Mouse (Mus musculus): ENCODE measurements around the gene Mbnl1. TPM values are rescaled to one million over a fixed set of nuclear protein-coding genes. Genes with fewer than 3 reads are reported as not detected.
A peak's percentile ranks its signal among the peaks of the same experiment; 100 is the strongest.

Mbnl1 gene
- polyA plus RNA-seq, 1 experiment from 2014 or later: 66.8 TPM

DNA sequence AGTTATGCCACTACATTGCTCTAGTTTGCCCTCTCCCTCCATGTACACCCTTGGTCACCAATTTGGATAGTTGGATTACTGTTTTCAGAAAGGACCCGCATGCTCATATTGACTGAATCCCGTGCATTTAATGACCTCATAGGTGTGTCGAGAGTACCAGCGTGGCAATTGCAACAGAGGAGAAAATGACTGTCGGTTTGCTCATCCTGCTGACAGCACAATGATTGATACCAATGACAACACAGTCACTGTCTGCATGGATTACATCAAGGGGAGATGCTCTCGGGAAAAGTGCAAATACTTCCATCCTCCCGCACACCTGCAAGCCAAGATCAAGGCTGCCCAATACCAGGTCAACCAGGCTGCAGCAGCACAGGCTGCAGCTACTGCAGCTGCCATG is 140.5 kb downstream of the Mbnl1 start:
- H3K9ac ChIP-seq (replicated peaks; ENCODE audit: low read length): no peak overlapping the region
- no peaks in the 10 kb centered on the region for H3K36me3 ChIP-seq (ENCODE audit: control insufficient read depth, insufficient read depth, low read length)
- H3K27ac ChIP-seq (replicated peaks; ENCODE audit: low read depth, low read length): no peak overlapping the region
- ATAC-seq (ENCODE audit: low FRiP score, low TSS enrichment) (no peak), DNase-seq (no peak)
- WGBS: 92% methylated on average over 7 of the region's 7 CpGs
- H3K4me2 ChIP-seq (ENCODE audit: low read length): no peak overlapping the region
- H3K4me3 ChIP-seq (replicated peaks; ENCODE audit: low read depth, low read length): no peak overlapping the region
- H3K9me3 ChIP-seq (ENCODE audit: control insufficient read depth, low read length): no peaks in the 10 kb centered on the region
- H3K4me1 ChIP-seq (ENCODE audit: control insufficient read depth, insufficient read depth, low read length): no peaks in the 10 kb centered on the region
- no peaks in the 10 kb centered on the region for H3K27me3 ChIP-seq (ENCODE audit: control insufficient read depth, insufficient read depth, low read length)

DNA sequence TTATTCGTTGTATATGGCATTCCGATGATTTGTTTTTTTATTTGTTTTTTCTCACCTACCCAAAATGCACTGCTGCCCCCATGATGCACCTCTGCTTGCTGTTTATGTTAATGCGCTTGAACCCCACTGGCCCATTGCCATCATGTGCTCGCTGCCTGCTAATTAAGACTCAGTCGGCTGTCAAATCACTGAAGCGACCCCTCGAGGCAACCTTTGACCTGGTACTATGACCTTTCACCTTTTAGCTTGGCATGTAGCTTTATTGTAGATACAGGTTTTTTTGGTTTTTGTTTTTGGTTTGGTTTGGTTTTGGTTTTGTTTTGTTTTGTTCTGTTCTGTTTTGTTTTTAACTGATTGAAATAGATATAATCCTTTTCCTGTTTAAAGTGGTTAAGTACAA is 141.9 kb downstream of the Mbnl1 start:
- 70% methylated on average over 7 of the region's 7 CpGs for WGBS
- no peaks in the 10 kb centered on the region for H3K36me3 ChIP-seq (ENCODE audit: control insufficient read depth, insufficient read depth, low read length)
- H3K4me1 ChIP-seq (ENCODE audit: control insufficient read depth, insufficient read depth, low read length): no peaks in the 10 kb centered on the region
- no peak overlapping the region for H3K9ac ChIP-seq (replicated peaks; ENCODE audit: low read length)
- H3K4me2 ChIP-seq (ENCODE audit: low read length): no peak overlapping the region
- no peak for DNase-seq
- H3K9me3 ChIP-seq (ENCODE audit: control insufficient read depth, low read length): no peaks in the 10 kb centered on the region
- ATAC-seq (ENCODE audit: low FRiP score, low TSS enrichment): no peak
- no peaks in the 10 kb centered on the region for H3K27me3 ChIP-seq (ENCODE audit: control insufficient read depth, insufficient read depth, low read length)
- H3K27ac ChIP-seq (replicated peaks; ENCODE audit: low read depth, low read length): no peak overlapping the region
- no peak overlapping the region for H3K4me3 ChIP-seq (replicated peaks; ENCODE audit: low read depth, low read length)

DNA sequence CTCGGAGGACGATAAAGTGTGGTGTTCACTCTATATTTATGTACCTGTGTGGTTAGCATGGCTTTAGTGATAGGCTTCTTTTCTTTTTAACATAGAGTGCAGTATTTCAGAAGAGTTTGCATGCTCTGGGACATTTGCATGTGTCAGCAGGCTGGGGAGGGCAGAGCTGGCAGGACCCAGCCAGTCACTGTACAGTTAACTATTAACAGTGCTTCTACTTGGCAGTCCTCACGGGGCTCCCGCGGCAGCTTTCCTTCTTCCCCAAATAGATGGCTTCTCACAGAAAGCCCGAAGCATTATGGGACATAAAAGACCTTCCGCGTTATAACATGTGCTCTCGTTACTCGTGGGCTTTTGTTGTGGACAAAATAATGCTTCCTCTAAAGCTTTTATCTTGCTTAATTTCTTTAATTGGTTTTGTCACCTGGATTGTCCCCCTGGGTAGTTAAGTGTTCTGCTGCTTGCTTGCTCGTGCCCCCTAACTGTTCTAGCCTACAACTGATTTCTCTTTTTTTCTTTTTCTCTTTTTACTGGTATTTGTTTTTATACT is 142.5 kb downstream of the Mbnl1 start:
- H3K27ac ChIP-seq (replicated peaks; ENCODE audit: low read depth, low read length): no peak overlapping the region
- ATAC-seq (ENCODE audit: low FRiP score, low TSS enrichment) (no peak), DNase-seq (peak; percentile 25)
- no peak overlapping the region for H3K4me3 ChIP-seq (replicated peaks; ENCODE audit: low read depth, low read length)
- no peaks in the 10 kb centered on the region for H3K36me3 ChIP-seq (ENCODE audit: control insufficient read depth, insufficient read depth, low read length)
- H3K4me1 ChIP-seq (ENCODE audit: control insufficient read depth, insufficient read depth, low read length): no peaks in the 10 kb centered on the region
- no peaks in the 10 kb centered on the region for H3K9me3 ChIP-seq (ENCODE audit: control insufficient read depth, low read length)
- no peaks in the 10 kb centered on the region for H3K27me3 ChIP-seq (ENCODE audit: control insufficient read depth, insufficient read depth, low read length)
- H3K4me2 ChIP-seq (ENCODE audit: low read length): peak overlapping the region; percentile 3; the same call in 1 of the 2 replicates
- WGBS: 66% methylated on average over 11 of the region's 11 CpGs
- H3K9ac ChIP-seq (replicated peaks; ENCODE audit: low read length): no peak overlapping the region

DNA sequence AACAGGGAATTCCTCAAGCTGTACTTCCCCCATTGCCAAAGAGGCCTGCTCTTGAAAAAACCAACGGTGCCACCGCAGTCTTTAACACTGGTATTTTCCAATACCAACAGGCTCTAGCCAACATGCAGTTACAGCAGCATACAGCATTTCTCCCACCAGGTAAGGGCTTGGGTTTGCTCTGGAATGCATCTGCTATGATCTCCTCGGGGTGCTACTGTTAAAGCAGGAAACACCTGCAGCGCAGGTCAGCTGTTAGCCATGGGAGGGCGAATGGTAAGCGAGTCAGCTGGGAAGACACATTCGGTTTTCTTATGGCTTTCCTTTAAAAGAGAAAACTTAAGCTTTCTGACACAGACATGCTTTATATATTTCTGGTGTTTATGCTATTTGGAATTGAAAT is 143.0 kb downstream of the Mbnl1 start:
- Histone ChIP-seq H3K4me1 (ENCODE audit: control insufficient read depth, insufficient read depth, low read length) (no peaks in the 10 kb centered on the region), H3K27me3 (ENCODE audit: control insufficient read depth, insufficient read depth, low read length) (no peaks in the 10 kb centered on the region), H3K9me3 (ENCODE audit: control insufficient read depth, low read length) (no peaks in the 10 kb centered on the region), H3K27ac (replicated peaks; ENCODE audit: low read depth, low read length) (no peak overlapping the region), H3K4me3 (replicated peaks; ENCODE audit: low read depth, low read length) (no peak overlapping the region), H3K36me3 (ENCODE audit: control insufficient read depth, insufficient read depth, low read length) (no peaks in the 10 kb centered on the region), H3K4me2 (ENCODE audit: low read length) (0 out of 2 replicates have a peak overlapping the region, but pooled peaks have one; percentile 3), H3K9ac (replicated peaks; ENCODE audit: low read length) (no peak overlapping the region)
- WGBS: 72% methylated on average over 7 of the region's 7 CpGs
- DNase-seq (no peak), ATAC-seq (ENCODE audit: low FRiP score, low TSS enrichment) (peak; percentile 24; the same call in 1 of the 2 replicates)

DNA sequence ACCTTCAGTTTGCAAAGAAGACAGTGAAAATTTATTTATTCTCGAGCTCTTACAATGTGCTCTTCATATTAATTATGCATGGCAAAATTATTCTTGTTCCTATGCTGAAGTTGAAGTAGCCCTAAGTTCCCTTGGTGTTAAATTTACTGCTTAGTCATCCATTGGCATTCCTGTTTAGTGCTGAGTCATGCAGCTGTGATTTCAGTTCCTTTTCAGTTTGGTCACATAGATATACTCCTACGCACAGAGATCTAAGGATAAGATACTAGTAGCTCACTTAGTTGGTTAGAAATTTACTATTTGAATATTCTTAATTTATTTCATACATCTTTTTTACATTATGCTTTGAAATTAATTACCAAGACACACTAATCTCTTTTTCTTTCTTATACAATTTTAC is 143.5 kb downstream of the Mbnl1 start:
- ATAC-seq (ENCODE audit: low FRiP score, low TSS enrichment): no peak
- H3K9me3 ChIP-seq (ENCODE audit: control insufficient read depth, low read length): no peaks in the 10 kb centered on the region
- H3K4me3 ChIP-seq (replicated peaks; ENCODE audit: low read depth, low read length): no peak overlapping the region
- H3K4me1 ChIP-seq (ENCODE audit: control insufficient read depth, insufficient read depth, low read length): no peaks in the 10 kb centered on the region
- no peak for DNase-seq
- no peak overlapping the region for H3K4me2 ChIP-seq (ENCODE audit: low read length)
- H3K27ac ChIP-seq (replicated peaks; ENCODE audit: low read depth, low read length): no peak overlapping the region
- H3K36me3 ChIP-seq (ENCODE audit: control insufficient read depth, insufficient read depth, low read length): no peaks in the 10 kb centered on the region
- no peak overlapping the region for H3K9ac ChIP-seq (replicated peaks; ENCODE audit: low read length)
- WGBS: 85% methylated on average over 2 of the region's 2 CpGs
- H3K27me3 ChIP-seq (ENCODE audit: control insufficient read depth, insufficient read depth, low read length): no peaks in the 10 kb centered on the region

DNA sequence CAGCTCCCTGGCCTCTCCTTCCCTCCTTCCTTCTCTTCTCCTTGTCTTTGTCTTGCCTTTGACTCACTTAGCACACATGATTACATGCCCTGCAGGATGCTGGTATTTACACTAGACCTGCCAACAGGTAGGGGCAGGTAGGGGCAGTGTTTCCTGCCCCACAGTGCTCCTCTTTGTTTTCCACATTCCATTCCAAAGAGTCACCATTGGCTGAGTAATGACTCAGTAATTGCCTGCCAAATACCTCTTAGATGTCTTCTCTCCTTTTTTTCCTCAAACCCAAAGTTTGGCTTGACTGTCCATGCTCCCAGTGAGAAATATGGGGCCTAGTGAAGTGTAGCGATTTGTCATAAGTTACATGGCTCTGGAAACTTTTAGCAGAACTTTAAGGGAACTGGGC is 145.0 kb downstream of the Mbnl1 start:
- Histone ChIP-seq H3K36me3 (ENCODE audit: control insufficient read depth, insufficient read depth, low read length) (no peaks in the 10 kb centered on the region; the same call in 1 of the 2 replicates), H3K27ac (replicated peaks; ENCODE audit: low read depth, low read length) (no peak overlapping the region), H3K27me3 (ENCODE audit: control insufficient read depth, insufficient read depth, low read length) (no peaks in the 10 kb centered on the region), H3K9me3 (ENCODE audit: control insufficient read depth, low read length) (no peaks in the 10 kb centered on the region), H3K4me1 (ENCODE audit: control insufficient read depth, insufficient read depth, low read length) (no peaks in the 10 kb centered on the region), H3K9ac (replicated peaks; ENCODE audit: low read length) (no peak overlapping the region), H3K4me2 (ENCODE audit: low read length) (no peak overlapping the region), H3K4me3 (replicated peaks; ENCODE audit: low read depth, low read length) (no peak overlapping the region)
- no peak for DNase-seq
- no peak for ATAC-seq (ENCODE audit: low FRiP score, low TSS enrichment)
- WGBS: 98% methylated on average over 1 of the region's 1 CpGs

DNA sequence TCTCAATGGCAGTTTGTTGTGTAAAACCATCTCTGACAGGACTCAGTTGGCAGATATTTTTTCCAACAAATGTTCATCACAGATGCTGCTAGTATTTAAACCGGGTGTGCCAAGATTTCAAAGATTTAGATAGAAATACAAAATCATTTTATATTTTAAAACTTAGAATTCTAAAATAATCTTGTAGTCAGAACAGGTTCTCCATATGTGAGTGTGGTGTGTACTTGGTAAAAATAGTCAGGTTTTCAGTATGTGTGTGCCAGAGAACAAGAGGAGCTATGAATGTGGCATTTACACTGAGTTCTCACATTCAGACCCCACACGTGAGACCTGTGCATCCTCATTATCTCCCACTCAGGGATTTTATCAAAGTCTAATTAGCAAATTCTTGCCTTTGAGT is 147.6 kb downstream of the Mbnl1 start:
- H3K9me3 ChIP-seq (ENCODE audit: control insufficient read depth, low read length): no peaks in the 10 kb centered on the region
- no peak overlapping the region for H3K4me3 ChIP-seq (replicated peaks; ENCODE audit: low read depth, low read length)
- DNase-seq: no peak
- no peak overlapping the region for H3K4me2 ChIP-seq (ENCODE audit: low read length)
- 86% methylated on average over 2 of the region's 2 CpGs for WGBS
- no peaks in the 10 kb centered on the region for H3K27me3 ChIP-seq (ENCODE audit: control insufficient read depth, insufficient read depth, low read length)
- no peaks in the 10 kb centered on the region; the same call in 1 of the 2 replicates for H3K36me3 ChIP-seq (ENCODE audit: control insufficient read depth, insufficient read depth, low read length)
- H3K27ac ChIP-seq (replicated peaks; ENCODE audit: low read depth, low read length): no peak overlapping the region
- ATAC-seq (ENCODE audit: low FRiP score, low TSS enrichment): no peak
- H3K9ac ChIP-seq (replicated peaks; ENCODE audit: low read length): no peak overlapping the region
- no peaks in the 10 kb centered on the region for H3K4me1 ChIP-seq (ENCODE audit: control insufficient read depth, insufficient read depth, low read length)

DNA sequence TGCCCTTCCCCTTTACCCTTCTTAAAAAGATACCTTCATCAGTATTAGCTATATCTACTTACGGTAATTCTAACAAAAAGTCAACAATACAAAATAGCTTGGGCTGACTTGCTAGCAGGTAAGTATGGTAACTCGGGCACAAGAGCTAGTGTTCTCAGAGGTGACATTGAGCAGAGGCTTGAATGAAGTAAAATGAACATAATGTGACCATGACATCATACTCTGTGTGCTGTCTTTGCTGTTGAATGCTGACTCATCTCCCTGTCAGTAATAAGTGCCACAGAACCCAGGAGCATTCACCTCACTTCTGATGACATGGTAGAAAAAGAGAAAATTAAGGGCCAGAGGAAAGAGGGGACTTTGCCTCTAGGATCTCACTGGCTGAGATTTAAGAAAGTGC is 158.6 kb downstream of the Mbnl1 start:
- no peak overlapping the region for H3K9ac ChIP-seq (replicated peaks; ENCODE audit: low read length)
- H3K27ac ChIP-seq (replicated peaks; ENCODE audit: low read depth, low read length): no peak overlapping the region
- H3K4me2 ChIP-seq (ENCODE audit: low read length): no peak overlapping the region
- H3K4me1 ChIP-seq (ENCODE audit: control insufficient read depth, insufficient read depth, low read length): no peaks in the 10 kb centered on the region
- no peaks in the 10 kb centered on the region for H3K9me3 ChIP-seq (ENCODE audit: control insufficient read depth, low read length)
- H3K36me3 ChIP-seq (ENCODE audit: control insufficient read depth, insufficient read depth, low read length): no peaks in the 10 kb centered on the region; the same call in 1 of the 2 replicates
- H3K27me3 ChIP-seq (ENCODE audit: control insufficient read depth, insufficient read depth, low read length): no peaks in the 10 kb centered on the region
- ATAC-seq (ENCODE audit: low FRiP score, low TSS enrichment): no peak
- no peak overlapping the region for H3K4me3 ChIP-seq (replicated peaks; ENCODE audit: low read depth, low read length)
- 94% methylated on average over 2 of the region's 2 CpGs for WGBS
- DNase-seq: no peak

DNA sequence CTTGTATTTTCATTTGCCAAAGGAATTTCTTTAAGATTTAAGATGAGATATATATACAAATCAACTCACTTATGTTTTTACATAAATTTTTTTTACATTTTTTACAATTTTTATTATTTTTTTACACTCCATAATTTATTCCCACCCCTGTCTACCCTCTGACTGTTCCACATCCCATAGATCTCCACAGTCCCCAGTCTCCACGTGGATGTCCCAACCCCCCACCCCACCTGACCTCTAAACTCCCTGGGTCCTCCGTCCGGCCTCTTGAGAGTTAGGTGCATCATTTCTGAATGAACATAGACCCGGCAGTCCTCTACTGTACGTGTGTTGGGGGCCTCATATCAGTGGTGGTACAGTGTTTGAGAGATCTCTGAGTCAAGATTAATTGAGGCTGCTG is 159.1 kb downstream of the Mbnl1 start:
- H3K4me1 ChIP-seq (ENCODE audit: control insufficient read depth, insufficient read depth, low read length): no peaks in the 10 kb centered on the region

More for the DNA sequence above, 159.1 kb downstream of the Mbnl1 start:
- H3K9ac ChIP-seq (replicated peaks; ENCODE audit: low read length): no peak overlapping the region
- no peak overlapping the region for H3K4me2 ChIP-seq (ENCODE audit: low read length)
- no peaks in the 10 kb centered on the region for H3K9me3 ChIP-seq (ENCODE audit: control insufficient read depth, low read length)
- H3K27me3 ChIP-seq (ENCODE audit: control insufficient read depth, insufficient read depth, low read length): no peaks in the 10 kb centered on the region
- DNase-seq (no peak), ATAC-seq (ENCODE audit: low FRiP score, low TSS enrichment) (peak; percentile 20; the same call in 1 of the 2 replicates)
- no peaks in the 10 kb centered on the region; the same call in 1 of the 2 replicates for H3K36me3 ChIP-seq (ENCODE audit: control insufficient read depth, insufficient read depth, low read length)
- 94% methylated on average over 5 of the region's 5 CpGs for WGBS
- H3K27ac ChIP-seq (replicated peaks; ENCODE audit: low read depth, low read length): no peak overlapping the region
- no peak overlapping the region for H3K4me3 ChIP-seq (replicated peaks; ENCODE audit: low read depth, low read length)
